22 mouse cellular contexts compared by ENCODE assay signal in genomic region chr16:57471071-57471470, GRCm38 (mm10).
DNase-seq lines count a peak whose midpoint lies in the region; ATAC-seq and TF ChIP-seq lines count a peak whose summit lies in the region.
"Had no signal": no experiment of that assay in that cellular context is flagged by ENCODE, and none has a peak within 500 bp of the region (broad histone marks: within the 10 kb centered on the region; RNA-seq: fewer than 3 reads in every experiment).

No protein-coding gene starts in this region.

- H3K79me2 ChIP-seq in liver, adult 2 months (ENCODE audit: control insufficient read depth, insufficient read depth, low read length): no peaks in the 10 kb centered on the region

- H3K4me3 ChIP-seq in liver, adult 2 months (ENCODE audit: insufficient read depth, low read depth, low read length): no peak overlapping the region
- H3K4me3 ChIP-seq in liver, postnatal 0 days (ENCODE audit: low read depth, low read length): no peak overlapping the region
- H3K4me3 ChIP-seq: embryonic facial prominence, embryonic 12.5 days; gastrocnemius, adult 2 months; heart, adult 2 months; hindbrain, embryonic 13.5 days; layer of hippocampus, adult 2 months; liver, embryonic 13.5 days; neural tube, embryonic 13.5 days had no signal

- H3K4me1 ChIP-seq in liver, adult 2 months (ENCODE audit: control insufficient read depth, insufficient read depth, low read length): no peaks in the 10 kb centered on the region
- H3K4me1 ChIP-seq in liver, postnatal 0 days (ENCODE audit: insufficient read depth): no peaks in the 10 kb centered on the region; the same call in 1 of the 2 replicates

- H3K36me3 ChIP-seq in liver, adult 2 months (ENCODE audit: control insufficient read depth, insufficient read depth, low read length): no peaks in the 10 kb centered on the region
- no peaks in the 10 kb centered on the region for H3K36me3 ChIP-seq in liver, postnatal 0 days (replicated peaks; ENCODE audit: insufficient read depth, low read length)
- H3K36me3 ChIP-seq: embryonic facial prominence, embryonic 12.5 days; hindbrain, embryonic 13.5 days; liver, embryonic 13.5 days; neural tube, embryonic 13.5 days had no signal

- no peak for TF ChIP-seq EP300 in liver, postnatal 0 days (IDR thresholded peaks at IDR 0.05; ENCODE audit: low read depth)

- H3K27ac ChIP-seq in liver, adult 2 months (replicated peaks; ENCODE audit: insufficient read depth, low read depth, low read length): no peak overlapping the region
- H3K27ac ChIP-seq in liver, postnatal 0 days (ENCODE audit: low read depth): no peak overlapping the region
- H3K27ac ChIP-seq: embryonic facial prominence, embryonic 12.5 days; gastrocnemius, adult 2 months; heart, adult 2 months; hindbrain, embryonic 13.5 days; layer of hippocampus, adult 2 months; liver, embryonic 13.5 days; neural tube, embryonic 13.5 days; stomach, postnatal 0 days had no signal

- ATAC-seq in liver, postnatal 0 days: no peak
- ATAC-seq in common myeloid progenitor, adult 5-6 weeks (replicated peaks; ENCODE audit: low read depth, poor library complexity, severe bottlenecking): peak; percentile 76
- ATAC-seq: forebrain, postnatal 0 days had no signal

- no peak for TF ChIP-seq CTCF in liver, adult 2 months (IDR thresholded peaks at IDR 0.05; ENCODE audit: low read depth, low read length)
- no peak for TF ChIP-seq CTCF in liver, postnatal 0 days (IDR thresholded peaks at IDR 0.05; ENCODE audit: low read depth)

- no peaks in the 10 kb centered on the region for H3K27me3 ChIP-seq in liver, adult 2 months (ENCODE audit: control insufficient read depth, insufficient read depth, low read length)
- no peaks in the 10 kb centered on the region for H3K27me3 ChIP-seq in liver, postnatal 0 days (ENCODE audit: insufficient read depth, low read length)
- H3K27me3 ChIP-seq: embryonic facial prominence, embryonic 12.5 days; hindbrain, embryonic 13.5 days; liver, embryonic 13.5 days; neural tube, embryonic 13.5 days had no signal

- no peak overlapping the region for H3K9ac ChIP-seq in liver, adult 2 months (ENCODE audit: low read depth, low read length)
- H3K9ac ChIP-seq in liver, postnatal 0 days (replicated peaks): no peak overlapping the region
- H3K9ac ChIP-seq: embryonic facial prominence, embryonic 12.5 days; forebrain, postnatal 0 days; hindbrain, embryonic 13.5 days; liver, embryonic 13.5 days; neural tube, embryonic 13.5 days had no signal

- no peaks in the 10 kb centered on the region for H3K9me3 ChIP-seq in liver, postnatal 0 days (ENCODE audit: low read length)
- H3K9me3 ChIP-seq: embryonic facial prominence, embryonic 12.5 days; G1E; hindbrain, embryonic 13.5 days; liver, embryonic 13.5 days; neural tube, embryonic 13.5 days had no signal

- peak; percentile 9 for DNase-seq in liver, adult 2 months (ENCODE audit: extremely low read depth, low read depth, low spot score)
- DNase-seq in liver, postnatal 0 days: no peak
- DNase-seq in CD4-positive helper T cell, adult 2 months (ENCODE audit: low read depth, low spot score): peak; percentile 83
- DNase-seq in naive thymus-derived CD4-positive, alpha-beta T cell, adult 2 months (ENCODE audit: low read depth): peak; percentile 85
- no peak for DNase-seq in ovary, postnatal 36 days (ENCODE audit: low spot score)
- DNase-seq in layer of hippocampus, adult 11-12 months (ENCODE audit: low spot score): no peak
- no peak for DNase-seq in right cerebral cortex, postnatal 14 days
- DNase-seq: adrenal gland, postnatal 10 days; cerebellum, adult 18-20 months; forebrain, postnatal 0 days; gastrocnemius, adult 2 months; heart, adult 2 months; liver, embryonic 13.5 days; retina, postnatal 1 day; thymus, postnatal 4 days had no signal

- H3K4me2 ChIP-seq in liver, postnatal 0 days (ENCODE audit: low read depth, low read length): no peak overlapping the region
- H3K4me2 ChIP-seq: embryonic facial prominence, embryonic 12.5 days; hindbrain, embryonic 13.5 days; liver, embryonic 13.5 days; neural tube, embryonic 13.5 days had no signal

- no peak for TF ChIP-seq POLR2A in liver, adult 2 months (IDR thresholded peaks at IDR 0.05; ENCODE audit: extremely low read depth, insufficient read depth, low read length)

Comparison
In these comparisons a context has a peak if more than half of its experiments do, and no peak if none do; other contexts are left out.
1. DNase-seq: peak in liver, adult 2 months (single experiment), CD4-positive helper T cell, adult 2 months (single experiment) and naive thymus-derived CD4-positive, alpha-beta T cell, adult 2 months (single experiment); none in liver, postnatal 0 days (single experiment), ovary, postnatal 36 days (single experiment), layer of hippocampus, adult 11-12 months (single experiment) and right cerebral cortex, postnatal 14 days (single experiment).